Mouse (Mus musculus) liver, postnatal 0 days (tissue): ENCODE results near the gene Immp2l.

Source experiments
- CTCF ChIP-seq: sonication (generic); IDR thresholded peaks from 2 replicates; pipeline ENCODE4 v1.5.1; 2016; ENCODE audit warnings: antibody characterized with exemption, low read depth
- EP300 ChIP-seq: IDR thresholded peaks from 2 replicates; pipeline ENCODE4 v1.6.1; 2016; ENCODE audit warnings: antibody characterized with exemption, low read depth, mild to moderate bottlenecking

DNA sequence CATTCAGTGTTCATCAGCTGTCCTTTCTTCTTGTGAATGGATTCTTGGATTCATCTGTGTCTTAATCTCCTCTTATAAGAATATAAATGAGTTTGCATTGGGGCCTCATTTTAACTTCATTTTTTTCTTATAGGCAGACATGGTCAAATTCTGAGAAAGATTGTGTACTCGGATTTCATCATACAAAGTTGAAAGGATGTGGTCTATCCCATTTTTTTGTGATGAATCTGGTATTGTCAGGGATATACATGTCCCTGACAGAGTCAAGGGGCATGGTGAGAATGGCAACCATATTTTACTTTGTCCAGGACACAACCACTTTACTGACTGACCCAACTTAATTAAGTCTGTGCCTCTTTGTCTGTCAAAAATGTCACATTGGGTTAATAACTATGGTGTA, 925.5 kb downstream of the Immp2l start:
- no peak for TF ChIP-seq CTCF
- no peak for TF ChIP-seq EP300
